Mouse (Mus musculus) bone marrow macrophage, adult 2 months (primary cell): ENCODE measurements around the gene Apoc3. TPM values are rescaled to one million over a fixed set of nuclear protein-coding genes. Genes with fewer than 3 reads are reported as not detected.

ENCODE experiments used
- H3K27ac ChIP-seq: 2 replicates; pipeline ENCODE4 v1.5.1; 2012; ENCODE audit warnings: low read depth, low read length; ENCODE audit not compliant: insufficient read depth
- H3K4me1 ChIP-seq: 2 replicates; pipeline ENCODE4 v1.6.1; 2012; ENCODE audit warnings: low read length; ENCODE audit not compliant: control insufficient read depth, insufficient read depth
- H3K4me3 ChIP-seq: 2 replicates; pipeline ENCODE4 v1.5.1; 2012; ENCODE audit warnings: mild to moderate bottlenecking, low read length, moderate library complexity; ENCODE audit not compliant: insufficient read depth
- CTCF ChIP-seq: IDR thresholded peaks from 2 replicates; pipeline ENCODE4 v1.5.1; 2012; ENCODE audit warnings: low read depth, mild to moderate bottlenecking, low read length, moderate library complexity
- POLR2A ChIP-seq: IDR thresholded peaks from 2 replicates; pipeline ENCODE4 v1.6.1; 2012; ENCODE audit warnings: mild to moderate bottlenecking, low read depth, low read length, borderline replicate concordance
- polyA plus RNA-seq: library from polyadenylated mRNA; stranded (reverse); fragments of >200 nt; gene quantifications from 2 replicates; pipeline ENCODE4 v1.2.4, GENCODE M21; 2012; ENCODE audit not compliant: missing spikeins, insufficient read depth, insufficient read length

Apoc3 gene
- polyA plus RNA-seq, 1 experiment = not detected

DNA sequence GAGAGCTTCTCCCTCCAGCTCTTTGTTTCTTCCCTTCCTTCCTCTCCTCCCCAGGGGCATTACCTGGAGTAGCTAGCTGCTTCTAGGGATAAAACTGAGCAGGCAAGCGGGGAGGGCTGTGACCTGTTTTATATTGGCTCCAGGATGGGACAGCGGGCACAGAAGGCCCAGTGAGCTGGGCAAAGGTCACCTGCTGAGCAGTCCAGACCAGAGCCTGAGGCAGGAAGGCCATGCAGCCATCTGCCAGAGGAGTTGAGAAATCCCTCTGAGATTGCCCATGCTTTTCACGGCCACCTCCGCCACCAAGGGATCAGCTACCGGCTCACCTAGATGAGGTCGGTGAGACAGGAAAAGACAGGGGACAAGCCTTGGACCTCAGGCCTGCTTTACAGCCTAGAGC is 240 bp downstream of the Apoc3 start:
- Histone ChIP-seq H3K4me1 (peaks cover 1% of the 10 kb centered on the region; the same call in 1 of the 2 replicates), H3K27ac (no peak overlapping the region)
- TF ChIP-seq POLR2A (no peak), CTCF (no peak)

DNA sequence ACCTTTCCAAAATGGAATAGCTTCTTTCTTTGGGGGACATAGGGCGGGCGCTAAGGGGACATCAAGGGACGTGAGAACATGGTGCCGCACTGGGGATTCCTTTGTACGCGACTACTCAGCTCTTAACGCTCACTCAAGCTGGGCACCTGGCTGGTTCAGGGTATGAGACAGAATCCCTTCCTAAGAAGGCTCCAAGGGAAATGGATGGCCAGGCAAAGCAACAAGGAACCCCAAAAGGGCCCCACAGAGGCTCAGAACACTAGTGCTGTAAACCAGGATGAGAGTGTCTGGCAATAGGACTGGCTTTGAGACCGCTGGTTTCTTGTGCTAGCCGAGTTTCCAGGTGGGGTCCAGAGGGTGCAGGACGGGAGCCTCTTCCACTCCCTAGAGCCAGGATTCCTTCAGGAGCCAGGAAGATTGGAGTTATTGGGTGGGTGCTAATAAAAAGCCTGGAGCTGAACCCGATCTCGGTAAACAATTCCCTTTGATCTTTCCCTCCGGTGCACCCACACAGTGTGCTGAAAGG is 4.9 kb downstream of the Apoc3 start:
- Histone ChIP-seq H3K27ac (no peak overlapping the region), H3K4me3 (no peak overlapping the region), H3K4me1 (peaks cover 3% of the 10 kb centered on the region; the same call in 1 of the 2 replicates)
- TF ChIP-seq CTCF (no peak), POLR2A (no peak)

More for the DNA sequence above, 240 bp downstream of the Apoc3 start:
- H3K4me3 ChIP-seq = no peak overlapping the region

DNA sequence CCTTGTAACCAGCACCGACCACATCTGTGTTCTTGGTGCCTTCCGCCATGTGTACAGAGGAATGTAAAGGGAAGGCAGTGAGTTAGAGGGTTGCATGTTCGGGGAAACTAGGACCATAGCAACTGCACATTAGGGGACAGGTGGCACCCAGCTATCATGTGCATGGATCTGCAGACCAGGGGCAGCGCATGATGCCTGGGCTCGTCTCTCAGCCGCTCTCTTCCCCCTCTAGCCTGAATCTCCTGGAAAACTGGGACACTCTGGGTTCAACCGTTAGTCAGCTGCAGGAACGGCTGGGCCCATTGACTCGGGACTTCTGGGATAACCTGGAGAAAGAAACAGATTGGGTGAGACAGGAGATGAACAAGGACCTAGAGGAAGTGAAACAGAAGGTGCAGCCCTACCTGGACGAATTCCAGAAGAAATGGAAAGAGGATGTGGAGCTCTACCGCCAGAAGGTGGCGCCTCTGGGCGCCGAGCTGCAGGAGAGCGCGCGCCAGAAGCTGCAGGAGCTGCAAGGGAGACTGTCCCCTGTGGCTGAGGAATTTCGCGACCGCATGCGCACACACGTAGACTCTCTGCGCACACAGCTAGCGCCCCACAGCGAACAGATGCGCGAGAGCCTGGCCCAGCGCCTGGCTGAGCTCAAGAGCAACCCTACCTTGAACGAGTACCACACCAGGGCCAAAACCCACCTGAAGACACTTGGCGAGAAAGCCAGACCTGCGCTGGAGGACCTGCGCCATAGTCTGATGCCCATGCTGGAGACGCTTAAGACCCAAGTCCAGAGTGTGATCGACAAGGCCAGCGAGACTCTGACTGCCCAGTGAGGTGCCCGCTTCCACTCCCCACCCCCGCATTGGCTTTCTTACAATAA is 5.6 kb downstream of the Apoc3 start:
- no peak overlapping the region for H3K27ac ChIP-seq
- H3K4me1 ChIP-seq = peaks cover 3% of the 10 kb centered on the region; the same call in 1 of the 2 replicates
- TF ChIP-seq CTCF (peak; percentile 67), POLR2A (no peak)
- H3K4me3 ChIP-seq = peak overlapping the region; percentile 52

DNA sequence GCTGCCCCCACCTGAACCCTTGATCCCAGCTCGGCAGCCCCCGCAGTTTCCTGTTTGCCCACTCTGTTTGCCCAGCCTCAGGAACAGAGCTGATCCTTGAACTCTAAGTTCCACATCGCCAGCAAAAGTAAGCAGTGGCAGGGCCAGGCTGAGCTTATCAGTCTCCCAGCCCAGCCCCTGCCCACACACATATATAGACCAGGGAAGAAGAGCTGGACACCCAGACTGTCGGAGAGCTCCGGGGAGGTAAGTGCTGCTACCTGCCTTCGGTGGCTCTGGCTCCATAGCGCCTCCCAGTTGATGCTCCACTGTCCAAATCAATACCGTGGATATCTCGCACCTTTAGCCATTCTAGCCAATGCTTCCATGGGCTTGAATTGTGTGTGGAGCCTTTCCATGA is 6.9 kb downstream of the Apoc3 start, which contains the start of gene Apoa1:
Apoa1 (plus strand) TSS at position 90 of the 400 bp plus-strand sequence.
- TF ChIP-seq POLR2A (no peak), CTCF (no peak)
- peaks cover 3% of the 10 kb centered on the region; the same call in 1 of the 2 replicates for H3K4me1 ChIP-seq
- H3K27ac ChIP-seq = no peak within 1 kb of the TSS
- H3K4me3 ChIP-seq = no peak within 1 kb of the TSS

DNA sequence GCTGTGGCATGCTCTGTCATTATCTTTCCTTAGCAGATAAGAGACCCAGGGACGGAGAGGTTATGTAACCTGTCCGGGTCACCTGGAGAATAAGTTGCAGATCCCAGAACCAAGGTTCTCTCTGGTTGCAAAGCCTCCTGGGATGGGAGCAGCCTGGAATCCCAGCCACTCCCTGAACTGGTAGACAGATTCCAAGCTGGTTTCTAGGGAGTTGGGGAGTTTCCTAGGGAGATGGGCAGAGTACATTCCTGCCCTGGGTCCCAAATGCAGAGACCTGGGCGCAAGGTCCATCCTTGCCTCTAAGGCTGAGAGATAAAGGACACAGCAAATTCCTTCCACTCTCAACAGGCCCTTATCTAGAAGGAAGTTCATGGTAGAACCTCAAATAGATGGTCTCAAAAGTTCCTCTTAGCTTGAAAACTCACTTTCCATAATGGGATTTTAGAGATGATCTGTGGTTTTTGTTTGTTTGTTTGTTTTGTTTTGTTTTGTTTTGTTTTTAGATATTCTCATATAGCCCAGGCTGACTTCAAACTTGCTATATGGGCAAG is 8.3 kb downstream of the Apoc3 start:
- TF ChIP-seq POLR2A (no peak), CTCF (no peak)
- no peak overlapping the region for H3K27ac ChIP-seq
- H3K4me3 ChIP-seq = no peak overlapping the region
- H3K4me1 ChIP-seq = peaks cover 3% of the 10 kb centered on the region; the same call in 1 of the 2 replicates

DNA sequence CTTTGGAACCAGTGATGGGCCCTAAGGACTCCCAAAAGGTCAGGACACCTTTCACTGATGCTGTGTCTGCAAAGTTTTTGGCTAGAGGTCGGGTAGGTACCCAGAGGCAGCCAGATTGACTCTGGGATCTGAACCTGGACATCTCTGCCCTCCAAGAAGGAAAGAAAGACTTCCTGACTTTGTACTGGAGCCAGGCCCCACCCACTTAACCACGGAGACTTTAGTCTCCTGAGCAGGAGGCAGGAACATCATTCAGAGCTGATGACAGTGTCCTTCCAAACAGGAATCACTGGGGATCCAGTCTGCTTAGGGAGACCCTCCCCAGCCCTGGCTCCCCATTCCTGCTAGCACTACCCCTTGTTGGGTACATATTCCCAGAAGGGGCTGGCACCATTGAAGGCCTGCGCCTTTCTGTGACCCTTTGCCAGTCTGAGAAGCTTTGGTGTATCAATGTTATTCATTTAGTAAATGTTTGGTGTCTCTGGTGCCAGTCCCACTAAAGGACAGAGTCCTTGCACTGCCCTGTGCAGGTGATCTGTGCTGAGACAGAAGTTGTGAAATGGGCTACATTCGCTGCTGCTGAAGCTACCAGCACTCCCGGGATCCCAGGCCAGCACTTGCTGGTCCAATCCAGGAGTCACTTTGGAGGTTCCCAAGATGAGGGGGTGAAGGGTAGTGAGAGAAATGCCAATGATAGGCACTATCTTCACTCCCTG is 10.3 kb downstream of the Apoc3 start:
- Histone ChIP-seq H3K27ac (no peak overlapping the region), H3K4me1 (peaks cover under 1% of the 10 kb centered on the region; the same call in 1 of the 2 replicates), H3K4me3 (no peak overlapping the region)
- TF ChIP-seq CTCF = no peak
- no peak for TF ChIP-seq POLR2A

DNA sequence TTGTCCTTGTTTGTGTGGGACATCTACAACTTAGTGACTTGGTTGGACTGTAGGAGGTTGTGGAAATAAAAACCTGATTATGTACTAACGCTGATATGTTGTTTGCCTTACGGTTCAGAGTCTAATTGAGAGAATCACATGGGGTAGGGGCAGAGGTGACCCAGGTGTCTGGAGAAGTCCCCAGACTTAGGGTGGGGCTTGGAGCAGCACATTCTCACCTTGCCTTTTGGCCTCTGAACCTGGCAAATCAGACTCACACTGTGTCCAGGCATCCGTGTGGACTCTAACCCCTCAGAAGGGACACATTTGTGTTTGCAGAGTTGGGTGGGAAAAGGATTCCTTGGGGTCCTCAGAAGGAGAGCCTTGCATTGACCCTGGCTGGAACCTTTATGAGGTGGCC is 11.3 kb downstream of the Apoc3 start:
- TF ChIP-seq CTCF (no peak), POLR2A (no peak)

DNA sequence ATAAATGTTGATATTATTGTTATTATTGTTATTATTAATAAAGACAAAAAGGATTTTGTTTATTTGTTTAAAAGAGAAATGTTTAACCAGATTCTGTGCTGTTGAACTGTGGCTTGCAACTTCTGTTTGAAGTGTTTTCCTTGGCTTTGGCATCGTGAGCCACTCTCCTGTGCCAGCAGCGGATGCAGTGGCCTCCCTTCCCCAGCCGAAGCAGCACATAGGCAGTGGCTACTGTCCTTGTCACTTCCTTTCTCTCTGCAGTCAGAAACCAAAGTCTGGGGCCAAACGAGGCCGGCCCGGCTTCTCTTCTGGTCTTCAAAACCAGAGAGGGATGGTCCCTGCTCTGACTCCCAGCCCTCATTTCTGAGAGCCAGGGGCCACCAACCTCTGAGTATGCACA is 12.3 kb downstream of the Apoc3 start:
- TF ChIP-seq POLR2A (no peak), CTCF (no peak)
- Histone ChIP-seq H3K27ac (no peak overlapping the region), H3K4me3 (no peak overlapping the region), H3K4me1 (peaks cover 2% of the 10 kb centered on the region)

More for the DNA sequence above, 11.3 kb downstream of the Apoc3 start:
- H3K4me1 ChIP-seq = no peaks in the 10 kb centered on the region
- no peak overlapping the region for H3K4me3 ChIP-seq
- no peak overlapping the region for H3K27ac ChIP-seq

DNA sequence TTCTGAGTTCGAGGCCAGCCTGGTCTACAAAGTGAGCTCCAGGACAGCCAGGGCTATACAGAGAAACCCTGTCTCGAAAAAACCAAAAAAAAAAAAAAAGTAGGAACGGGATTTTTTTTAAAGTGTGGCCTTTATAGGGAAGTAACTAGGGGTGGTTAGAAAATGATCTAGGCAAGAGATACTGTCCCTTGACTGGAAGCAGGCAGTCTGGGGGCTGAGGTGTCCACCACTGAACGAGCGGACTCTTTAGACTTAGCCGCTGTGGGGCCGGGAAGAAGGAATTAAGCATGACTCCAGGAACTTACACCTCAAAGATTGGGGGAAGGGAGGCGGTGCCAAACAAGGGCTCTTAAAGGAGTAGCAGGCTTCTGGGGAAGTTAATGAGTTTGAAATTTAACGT is 17.3 kb downstream of the Apoc3 start:
- peaks cover 18% of the 10 kb centered on the region for H3K4me1 ChIP-seq
- H3K27ac ChIP-seq = no peak overlapping the region
- TF ChIP-seq POLR2A (no peak), CTCF (no peak)
- H3K4me3 ChIP-seq = no peak overlapping the region
